Mouse (Mus musculus) cerebellum, adult 9-11 months (tissue): ENCODE measurements around the gene Arhgef2.

Experiments used
- DNase-seq: peaks from one replicate; pipeline ENCODE4 v3.0.0; 2022

Arhgef2 gene

DNA sequence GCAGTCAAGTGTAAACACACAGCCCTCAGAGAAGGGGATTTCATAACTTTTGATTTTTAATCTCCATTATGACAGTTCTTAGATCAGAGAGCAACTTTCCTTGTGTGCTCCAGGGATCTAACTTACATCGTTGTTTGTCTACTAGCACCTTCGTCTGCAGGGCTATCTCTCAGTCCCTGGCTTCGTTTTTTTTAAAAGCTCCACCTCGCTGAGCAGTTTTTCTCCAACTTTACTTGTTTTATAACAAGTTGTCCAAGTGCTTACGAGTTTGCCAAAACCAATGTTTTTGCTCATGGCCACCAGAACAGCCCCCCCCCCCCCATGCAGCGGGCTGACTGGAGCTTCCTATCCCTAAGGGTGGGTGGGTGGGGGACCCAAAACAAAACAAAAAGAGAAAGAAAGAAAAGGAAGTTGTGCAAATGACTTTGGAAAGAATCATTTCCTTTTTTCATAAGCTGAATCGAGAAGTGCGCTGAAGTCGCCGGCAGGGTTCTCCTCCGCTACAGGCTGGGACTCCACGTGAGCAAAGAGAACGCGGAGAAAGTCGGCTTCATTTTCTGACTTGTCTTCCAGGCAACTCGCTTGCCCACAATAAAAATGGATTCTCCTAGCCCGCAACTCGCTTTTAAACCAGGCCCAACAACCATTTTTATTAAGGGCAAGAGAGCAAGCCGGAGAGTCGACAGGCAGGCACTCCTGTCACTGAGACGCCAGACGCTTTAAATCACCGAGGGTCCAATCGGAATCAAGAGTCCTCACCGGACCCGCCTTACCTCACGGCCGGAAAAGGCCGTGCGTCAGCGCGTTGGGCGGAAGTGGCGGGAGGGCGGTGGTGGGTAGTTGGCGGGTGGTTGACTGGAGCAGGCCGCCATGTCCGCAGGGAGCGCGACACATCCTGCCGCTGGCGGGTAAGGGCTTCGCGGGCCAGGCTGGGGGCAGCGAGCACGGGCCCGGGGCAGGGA, 79.5 kb downstream of the Arhgef2 start, which contains the start of gene Khdc4:
Gene Khdc4 (plus strand): TSS at position 824 of the 962 bp plus-strand sequence.
- DNase-seq = peak; percentile 97

DNA sequence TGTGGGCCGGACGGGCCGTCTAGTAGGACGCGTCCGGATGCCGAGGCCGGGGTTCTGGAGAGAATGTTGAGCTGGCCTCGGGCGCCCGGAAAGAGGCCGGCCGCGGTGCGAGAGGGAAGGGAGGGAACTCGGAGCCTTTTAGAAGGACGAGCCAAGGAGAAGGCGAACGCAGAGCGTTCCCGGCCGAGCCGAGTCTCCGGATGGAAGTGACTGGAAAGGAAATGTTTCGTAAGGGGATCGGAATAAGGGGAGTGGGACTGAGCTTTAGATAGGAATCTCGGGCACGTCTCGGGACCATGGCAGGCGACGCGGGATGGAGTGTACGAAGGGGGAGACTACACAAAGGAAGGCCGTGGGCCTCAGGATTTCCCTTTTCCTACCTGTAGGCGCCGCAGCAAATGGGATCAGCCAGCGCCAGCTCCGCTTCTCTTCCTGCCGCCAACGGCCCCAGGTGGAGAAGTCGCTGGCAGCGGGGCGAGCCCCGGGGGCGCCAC, 80.2 kb downstream of the Arhgef2 start:
- peak; percentile 61 for DNase-seq

DNA sequence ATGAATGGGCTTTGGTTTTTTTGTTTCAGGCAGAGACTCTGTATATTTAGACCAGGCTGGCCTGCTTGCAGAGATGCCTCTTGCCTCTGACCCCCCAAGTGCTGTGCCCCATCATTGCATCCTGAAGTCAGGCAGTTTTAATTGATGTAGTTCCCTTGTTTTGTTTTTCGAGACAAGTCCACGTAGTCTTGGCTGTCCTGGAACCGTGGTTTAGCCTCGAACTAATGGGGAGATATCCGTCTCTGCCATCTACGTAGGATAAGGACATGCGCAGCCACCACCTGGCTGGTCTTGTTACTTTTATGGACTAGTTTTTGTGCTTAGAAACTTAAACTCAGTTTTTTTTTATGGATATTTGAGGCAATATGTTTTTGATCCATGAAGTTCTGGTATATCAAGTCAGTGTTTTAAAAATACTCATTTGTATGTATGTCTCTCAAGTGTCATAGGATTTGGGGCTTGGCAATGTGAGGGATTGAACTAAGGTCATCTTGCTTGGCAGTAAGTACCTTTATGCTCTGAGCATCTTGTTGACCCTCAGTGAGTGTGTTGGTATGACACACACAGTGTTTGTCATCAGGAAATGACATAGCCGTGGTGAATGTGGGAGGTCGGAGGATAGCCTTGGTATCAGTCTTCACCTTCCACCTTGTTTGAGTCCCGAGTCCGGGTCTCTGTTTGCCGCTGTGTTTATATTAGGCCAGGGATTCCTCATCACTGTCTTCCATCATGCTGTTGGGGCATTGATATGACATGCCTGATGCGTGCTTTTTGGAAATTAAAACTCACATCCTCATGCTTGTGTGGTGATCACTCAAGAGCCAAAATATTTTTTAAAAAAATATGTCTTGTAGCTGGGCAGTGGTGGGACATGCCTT, 81.2 kb downstream of the Arhgef2 start:
- DNase-seq = peak; percentile 19

- no peak for DNase-seq
Observed at GRCm38 (mm10) chr3:88689079-88689478, 83.3 kb downstream of the Arhgef2 start.

DNA sequence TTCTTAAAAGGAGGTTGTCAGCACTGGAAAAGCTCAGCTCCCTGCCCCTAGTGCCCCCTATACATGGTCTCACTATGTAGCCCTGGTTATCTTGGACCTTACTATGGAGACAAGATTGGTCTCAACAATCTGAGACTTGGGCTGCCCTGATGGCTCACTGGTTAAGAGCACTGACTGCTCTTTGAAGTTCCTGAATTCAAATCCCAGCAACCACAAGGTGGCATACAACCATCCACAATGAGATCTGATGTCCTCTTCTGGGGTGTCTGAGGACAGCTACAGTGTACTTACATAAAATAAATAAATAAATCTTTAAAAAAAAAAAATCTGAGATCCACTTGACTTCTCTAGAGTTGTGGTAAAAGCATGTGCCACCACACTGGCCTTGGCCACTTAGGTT, 89.8 kb downstream of the Arhgef2 start:
- DNase-seq = no peak
